Mouse (Mus musculus): ENCODE results near the gene Olfr1287.

The Olfr1287 gene

DNA sequence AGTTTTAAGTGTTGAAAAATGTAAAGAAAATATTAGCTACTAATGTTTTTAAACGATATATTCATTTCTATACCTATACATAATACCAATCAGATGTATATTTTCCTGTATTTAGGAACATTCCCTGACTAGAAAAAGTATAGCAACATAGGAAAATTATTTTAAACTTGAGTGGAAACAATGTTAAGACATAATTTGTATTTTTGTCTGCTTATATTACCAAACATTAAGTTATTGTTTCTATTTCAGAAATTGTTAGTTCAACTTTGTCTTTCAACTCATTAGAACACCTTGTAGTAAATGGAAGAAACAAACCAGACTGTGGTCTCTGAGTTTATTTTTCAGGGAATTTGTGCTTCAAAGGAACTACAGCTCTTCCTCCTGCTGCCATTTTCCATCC lies at the start of gene Olfr1287:
Gene Olfr1287, plus strand, starts transcription at position 301 of the 400 bp plus-strand sequence.
- no peak for DNase-seq (ENCODE audit: low spot score)

GRCm38 (mm10) chr2:111422931-111423330 lies 26.0 kb upstream of the Olfr1287 start, which contains the start of gene Olfr1286:
Olfr1286 (minus strand) TSS chr2:111423115.
- no peak for DNase-seq (ENCODE audit: low spot score)

DNA sequence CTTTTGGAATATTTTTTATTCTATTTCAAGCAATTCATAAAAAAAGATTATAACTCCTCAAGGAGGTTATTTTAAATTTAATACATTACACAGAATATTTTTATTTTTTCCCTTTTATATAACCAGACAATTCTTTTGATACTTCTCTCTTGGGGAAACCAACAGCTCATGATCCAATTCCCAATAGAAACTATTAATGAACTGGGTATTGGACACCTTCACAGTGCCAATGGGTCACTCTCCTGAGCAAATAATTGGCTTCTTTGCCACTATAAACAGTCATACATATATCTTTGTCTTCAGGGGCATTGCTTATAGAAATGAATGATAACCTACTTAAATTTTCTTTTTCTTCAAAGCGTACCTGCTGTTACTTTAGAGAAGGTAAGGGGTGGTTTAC lies 24.9 kb downstream of the Olfr1287 start, which contains the start of gene Olfr1288:
Gene Olfr1288, plus strand, starts transcription at position 301 of the 400 bp plus-strand sequence.
- no peak for DNase-seq (ENCODE audit: low spot score)

DNA sequence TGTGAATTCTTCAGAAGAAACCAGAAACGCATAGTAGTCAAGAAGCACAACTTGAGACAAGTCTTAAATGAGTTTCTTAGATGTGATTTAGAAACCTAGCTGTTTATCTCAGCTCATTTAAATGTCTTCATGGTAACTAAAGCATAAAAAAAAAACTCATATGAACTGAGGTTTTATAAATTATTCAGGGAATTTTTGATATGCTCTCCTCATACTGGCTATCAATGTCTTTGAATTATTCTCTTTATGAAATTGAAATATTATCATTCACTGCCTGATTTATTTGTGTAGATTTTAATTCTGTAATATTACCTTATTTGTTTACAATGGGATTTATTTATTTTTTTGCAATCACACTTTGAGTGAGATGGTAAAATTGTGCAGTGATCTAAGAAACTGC lies 31.6 kb downstream of the Olfr1287 start, which contains the start of gene Olfr1289:
Gene Olfr1289, plus strand, starts transcription at position 301 of the 400 bp plus-strand sequence.
- DNase-seq (ENCODE audit: low spot score), result no peak

- no peak for DNase-seq (ENCODE audit: low spot score)
Observed at GRCm38 (mm10) chr2:111493729-111494128, 44.8 kb downstream of the Olfr1287 start, which contains the start of gene Olfr1290. Olfr1290 (minus strand) TSS chr2:111493829.

- no peak for DNase-seq (ENCODE audit: low spot score)
Observed at GRCm38 (mm10) chr2:111496880-111497279, 47.9 kb downstream of the Olfr1287 start, which contains the start of gene Olfr1291-ps1. Olfr1291-ps1 (plus strand) TSS chr2:111497180.
